Mouse (Mus musculus) intestine, postnatal 0 days (tissue): ENCODE data around the gene Actn2. TPM values are rescaled to one million over a fixed set of nuclear protein-coding genes. Genes with fewer than 3 reads are reported as not detected.

Source experiments
- ATAC-seq: fragments of 200-750 bp; cut with Nextera tagmentation; 2 replicates; pipeline ENCODE4 v1.8.0; 2017; ENCODE audit warnings: mild to moderate bottlenecking, moderate TSS enrichment, moderate library complexity
- H3K27ac ChIP-seq: fragments of 300-500 bp; sonication (generic); 2 replicates; pipeline ENCODE4 v1.5.1; 2014; ENCODE audit warnings: mild to moderate bottlenecking, low read depth, low read length, moderate library complexity
- H3K27me3 ChIP-seq: fragments of 300-500 bp; sonication (generic); replicated peaks from 2 replicates; pipeline ENCODE4 v1.6.1; 2014; ENCODE audit warnings: low read length, mixed read lengths; ENCODE audit not compliant: control insufficient read depth, insufficient read depth
- H3K36me3 ChIP-seq: fragments of 300-500 bp; sonication (generic); 2 replicates; pipeline ENCODE4 v1.6.1; 2014; ENCODE audit warnings: mild to moderate bottlenecking, moderate library complexity; ENCODE audit not compliant: control insufficient read depth, insufficient read depth
- H3K4me1 ChIP-seq: fragments of 300-500 bp; sonication (generic); replicated peaks from 2 replicates; pipeline ENCODE4 v1.6.1; 2014; ENCODE audit warnings: antibody characterized with exemption, low read length, mixed read lengths; ENCODE audit not compliant: control insufficient read depth, insufficient read depth
- H3K4me2 ChIP-seq: fragments of 300-500 bp; sonication (generic); replicated peaks from 2 replicates; pipeline ENCODE4 v1.6.1; 2014; ENCODE audit warnings: low read depth, mild to moderate bottlenecking, moderate library complexity
- H3K4me3 ChIP-seq: fragments of 300-500 bp; sonication (generic); 2 replicates; pipeline ENCODE4 v1.5.1; 2014; ENCODE audit warnings: low read depth, low read length
- H3K9ac ChIP-seq: fragments of 300-500 bp; sonication (generic); 2 replicates; pipeline ENCODE4 v1.6.1; 2014; ENCODE audit warnings: mild to moderate bottlenecking, low read depth, low read length
- H3K9me3 ChIP-seq: fragments of 300-500 bp; sonication (generic); 2 replicates; pipeline ENCODE4 v1.6.1; 2016; ENCODE audit warnings: mixed run types; ENCODE audit not compliant: control insufficient read depth
- CTCF ChIP-seq: sonication (generic); IDR thresholded peaks from 2 replicates; pipeline ENCODE4 v1.5.1; 2016; ENCODE audit warnings: low read depth, mild to moderate bottlenecking, control low read depth, antibody characterized with exemption, moderate library complexity
- WGBS: fragments of 180-500 bp; shearing (Covaris S2); extraction: QIAGEN DNeasy Blood & Tissue Kit; methylation state at CpG from one replicate; pipeline ENCODE4 v1.1.7; 2014; 5-methylcytosine and 5-hydroxymethylcytosine counted together
- polyA plus RNA-seq: library from polyadenylated mRNA; unstranded; fragments of >200 nt; fragmentation: Nextera tagmentation; extraction: Ambion mirVana; gene quantifications from 2 replicates; pipeline ENCODE4 v1.2.1, GENCODE M21; 2015

Gene Actn2
- polyA plus RNA-seq, 1 experiment from 2014 or later: 1.2 TPM

- Histone ChIP-seq H3K4me1 (no peaks in the 10 kb centered on the region), H3K27me3 (no peaks in the 10 kb centered on the region), H3K36me3 (no peaks in the 10 kb centered on the region), H3K4me3 (no peak overlapping the region), H3K27ac (no peak overlapping the region), H3K4me2 (no peak overlapping the region), H3K9ac (no peak overlapping the region), H3K9me3 (no peaks in the 10 kb centered on the region)
- no peak for TF ChIP-seq CTCF
- WGBS: 71% methylated on average over 2 of the region's 2 CpGs
- ATAC-seq: no peak
These were observed 20.4 kb downstream of the Actn2 start for GRCm38 (mm10) chr13:12320148-12320547.

GRCm38 (mm10) chr13:12318017-12318416 lies 22.5 kb downstream of the Actn2 start:
- no peak for ATAC-seq
- no peak for TF ChIP-seq CTCF

DNA sequence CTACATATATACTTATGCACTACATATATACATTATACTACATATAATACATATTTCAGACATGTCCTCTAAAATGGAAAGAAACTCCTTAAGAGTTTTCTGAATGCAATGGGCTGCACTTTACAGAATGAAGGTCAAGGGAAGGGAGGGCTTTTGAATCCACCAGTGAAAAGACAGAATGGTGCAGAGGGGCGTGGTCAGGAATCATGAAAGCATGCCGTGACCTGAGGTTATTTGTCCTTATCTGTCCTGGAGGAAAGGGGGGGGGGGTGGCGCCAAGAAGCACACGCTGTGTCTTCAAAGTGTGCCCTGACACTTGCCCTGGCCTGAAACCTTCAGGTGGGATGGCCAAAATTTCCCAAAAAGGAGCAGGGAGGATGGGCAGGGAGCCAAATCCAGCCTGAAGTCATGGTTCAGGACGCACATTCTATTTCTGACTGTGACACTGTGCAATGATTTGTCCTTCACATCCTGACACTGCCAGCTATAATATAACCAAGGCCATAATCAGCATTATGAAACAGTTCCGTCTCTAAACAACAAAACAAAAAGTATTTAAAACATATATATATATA lies 23.3 kb downstream of the Actn2 start:
- H3K4me1 ChIP-seq: no peaks in the 10 kb centered on the region
- H3K4me2 ChIP-seq: no peak overlapping the region
- H3K9ac ChIP-seq: no peak overlapping the region
- no peaks in the 10 kb centered on the region for H3K9me3 ChIP-seq
- WGBS: 50% methylated on average over 6 of the region's 6 CpGs
- no peaks in the 10 kb centered on the region for H3K27me3 ChIP-seq
- H3K36me3 ChIP-seq: no peaks in the 10 kb centered on the region
- no peak for TF ChIP-seq CTCF
- no peak for ATAC-seq
- H3K4me3 ChIP-seq: no peak overlapping the region
- H3K27ac ChIP-seq: no peak overlapping the region

More at GRCm38 (mm10) chr13:12318017-12318416, 22.5 kb downstream of the Actn2 start:
- Histone ChIP-seq H3K9me3 (no peaks in the 10 kb centered on the region), H3K36me3 (no peaks in the 10 kb centered on the region), H3K4me2 (no peak overlapping the region), H3K27me3 (no peaks in the 10 kb centered on the region), H3K9ac (no peak overlapping the region), H3K4me1 (no peaks in the 10 kb centered on the region), H3K4me3 (no peak overlapping the region), H3K27ac (no peak overlapping the region)
- 68% methylated on average over 5 of the region's 5 CpGs for WGBS

DNA sequence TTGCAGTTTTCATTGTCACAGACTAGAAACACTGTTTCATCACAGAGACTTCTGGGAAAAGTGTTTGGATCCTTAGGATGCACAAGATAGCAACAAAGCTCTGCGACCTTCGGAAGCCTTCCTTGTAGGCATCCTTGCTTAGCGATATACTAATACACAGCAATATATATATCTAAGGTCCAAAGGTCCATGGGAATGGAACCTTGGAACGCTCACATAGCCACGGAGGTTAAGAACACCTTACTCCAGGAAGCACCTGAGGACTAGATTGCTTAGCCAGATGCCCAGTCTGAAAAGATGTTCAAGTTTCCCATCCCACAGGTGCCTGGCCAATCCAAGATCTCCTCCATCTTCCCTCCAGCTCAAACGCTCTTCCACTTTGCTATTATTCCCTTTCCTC lies 26.4 kb downstream of the Actn2 start:
- H3K27ac ChIP-seq: no peak overlapping the region
- ATAC-seq: peak; percentile 75
- H3K4me3 ChIP-seq: no peak overlapping the region
- H3K27me3 ChIP-seq: no peaks in the 10 kb centered on the region
- 62% methylated on average over 6 of the region's 6 CpGs for WGBS
- H3K4me1 ChIP-seq: no peaks in the 10 kb centered on the region
- no peaks in the 10 kb centered on the region for H3K36me3 ChIP-seq
- H3K9ac ChIP-seq: no peak overlapping the region
- TF ChIP-seq CTCF: no peak
- no peaks in the 10 kb centered on the region for H3K9me3 ChIP-seq
- no peak overlapping the region for H3K4me2 ChIP-seq

DNA sequence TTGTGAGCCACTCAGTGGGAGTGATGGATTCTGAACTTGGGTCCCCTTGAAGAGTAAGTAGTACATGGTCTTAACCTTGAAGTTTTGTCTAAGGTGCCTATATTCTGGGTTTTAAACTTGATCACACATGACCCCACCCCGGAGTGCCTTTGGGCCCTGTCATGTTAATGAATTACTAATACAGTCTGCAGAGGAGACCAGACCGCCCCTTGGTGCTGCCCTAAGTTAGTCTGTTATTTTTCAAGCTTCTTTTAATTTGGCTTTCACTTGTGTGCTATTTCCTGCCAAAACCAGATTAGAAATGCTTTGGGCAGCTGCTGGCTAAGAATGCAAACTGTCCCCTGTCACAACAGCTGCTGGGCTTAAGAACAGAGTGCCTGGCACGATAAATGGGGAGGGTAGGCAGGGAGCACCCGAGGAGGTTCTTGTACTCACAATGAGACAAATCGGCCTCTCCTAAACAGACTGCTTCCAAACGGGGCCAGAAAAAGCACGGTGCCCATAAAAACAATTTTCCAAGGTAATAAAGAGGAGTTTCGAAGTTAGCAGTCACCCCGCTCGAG lies 28.5 kb downstream of the Actn2 start:
- no peaks in the 10 kb centered on the region for H3K4me1 ChIP-seq
- TF ChIP-seq CTCF: no peak
- H3K4me2 ChIP-seq: no peak overlapping the region
- H3K9me3 ChIP-seq: no peaks in the 10 kb centered on the region
- no peak overlapping the region for H3K4me3 ChIP-seq
- H3K9ac ChIP-seq: no peak overlapping the region
- H3K27me3 ChIP-seq: no peaks in the 10 kb centered on the region
- H3K36me3 ChIP-seq: no peaks in the 10 kb centered on the region
- H3K27ac ChIP-seq: no peak overlapping the region
- no peak for ATAC-seq
- 55% methylated on average over 10 of the region's 10 CpGs for WGBS

DNA sequence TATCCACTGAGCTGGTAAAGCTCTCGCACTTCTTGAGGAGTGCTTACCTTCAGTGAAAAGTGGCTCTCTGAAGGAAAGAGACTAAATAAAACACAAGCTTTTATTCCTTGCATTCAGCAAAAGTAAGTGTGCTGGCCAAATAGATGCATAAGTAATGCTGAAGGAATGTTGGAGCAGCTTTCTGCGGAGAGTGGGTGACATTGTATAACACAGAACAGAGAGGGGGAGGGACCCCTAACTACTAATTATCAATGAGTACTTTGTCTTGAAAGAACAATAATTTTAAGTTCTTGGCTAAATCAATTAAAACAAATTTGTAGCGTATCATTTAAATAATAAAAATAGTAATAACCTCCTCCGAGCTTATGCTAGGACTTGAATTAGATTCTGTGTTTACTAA lies 29.2 kb downstream of the Actn2 start:
- H3K4me1 ChIP-seq: no peaks in the 10 kb centered on the region
- H3K27me3 ChIP-seq: no peaks in the 10 kb centered on the region
- no peak for TF ChIP-seq CTCF
- no peak overlapping the region for H3K4me2 ChIP-seq
- H3K4me3 ChIP-seq: no peak overlapping the region
- no peak for ATAC-seq
- 76% methylated on average over 4 of the region's 4 CpGs for WGBS
- H3K27ac ChIP-seq: no peak overlapping the region
- H3K9ac ChIP-seq: no peak overlapping the region
- no peaks in the 10 kb centered on the region for H3K9me3 ChIP-seq
- no peaks in the 10 kb centered on the region for H3K36me3 ChIP-seq
